Mouse (Mus musculus) heart, postnatal 0 days (tissue): Measurements from ENCODE around the gene Icos. TPM values are rescaled to one million over a fixed set of nuclear protein-coding genes. Genes with fewer than 3 reads are reported as not detected.

Experiments used
- ATAC-seq: fragments of 200-750 bp; cut with Nextera tagmentation; 2 replicates; pipeline ENCODE4 v1.8.0; 2017; ENCODE audit warnings: low read depth, moderate number of reproducible peaks, moderate library complexity; ENCODE audit not compliant: insufficient read depth
- DNase-seq: peaks from one replicate; pipeline ENCODE4 v3.0.0-alpha.2; 2016; ENCODE audit warnings: low spot score
- H3K27ac ChIP-seq: fragments of 300-500 bp; sonication (generic); 2 replicates; pipeline ENCODE4 v1.5.1; 2014; ENCODE audit warnings: low read depth, mild to moderate bottlenecking
- H3K27me3 ChIP-seq: fragments of 300-500 bp; sonication (generic); 2 replicates; pipeline ENCODE4 v1.6.1; 2014; ENCODE audit warnings: low read length, mixed read lengths; ENCODE audit not compliant: control insufficient read depth, insufficient read depth
- H3K36me3 ChIP-seq: fragments of 300-500 bp; sonication (generic); replicated peaks from 2 replicates; pipeline ENCODE4 v1.6.1; 2014; ENCODE audit warnings: low read length, mixed read lengths; ENCODE audit not compliant: control insufficient read depth, insufficient read depth
- H3K4me1 ChIP-seq: fragments of 300-500 bp; sonication (generic); 2 replicates; pipeline ENCODE4 v1.6.1; 2014; ENCODE audit warnings: antibody characterized with exemption; ENCODE audit not compliant: control insufficient read depth, insufficient read depth
- H3K4me2 ChIP-seq: fragments of 300-500 bp; sonication (generic); 2 replicates; pipeline ENCODE4 v1.6.1; 2014; ENCODE audit warnings: low read depth, mild to moderate bottlenecking, low read length, moderate library complexity
- H3K4me3 ChIP-seq: fragments of 300-500 bp; sonication (generic); 2 replicates; pipeline ENCODE4 v1.5.1; 2014; ENCODE audit warnings: low read depth, low read length
- H3K9ac ChIP-seq: fragments of 300-500 bp; sonication (generic); replicated peaks from 2 replicates; pipeline ENCODE4 v1.6.1; 2014; ENCODE audit warnings: low read depth, low read length, mixed read lengths
- H3K9me3 ChIP-seq: fragments of 300-500 bp; sonication (generic); replicated peaks from 2 replicates; pipeline ENCODE4 v1.6.1; 2016; ENCODE audit warnings: low read length; ENCODE audit not compliant: control insufficient read depth
- CTCF ChIP-seq: IDR thresholded peaks from 2 replicates; pipeline ENCODE4 v1.5.1; 2016; ENCODE audit warnings: antibody characterized with exemption, control low read depth, low read depth
- EP300 ChIP-seq: IDR thresholded peaks from 2 replicates; pipeline ENCODE4 v1.6.1; 2016; ENCODE audit warnings: antibody characterized with exemption, low read depth
- WGBS: fragments of 180-500 bp; shearing (Covaris S2); extraction: QIAGEN DNeasy Blood & Tissue Kit; methylation state at CpG from one replicate; pipeline ENCODE4 v1.1.7; 2014; 5-methylcytosine and 5-hydroxymethylcytosine counted together
- polyA plus RNA-seq: library from polyadenylated mRNA; unstranded; fragments of >200 nt; fragmentation: Nextera tagmentation; extraction: Ambion mirVana; gene quantifications from 2 replicates; pipeline ENCODE4 v1.2.1, GENCODE M21; 2015
- total RNA-seq: library from RNA; depleted of rRNA; stranded (reverse); fragments of >200 nt; gene quantifications from 2 replicates; pipeline ENCODE4 v1.2.3, GENCODE M21; 2014; ENCODE audit warnings: low replicate concordance

The Icos gene
- total and polyA plus RNA-seq, 2 experiments from 2014 or later = 0.19 to 0.38 TPM

GRCm38 (mm10) chr1:60938256-60938655 lies 39.5 kb upstream of the Icos start:
- Histone ChIP-seq H3K4me2 (no peak overlapping the region), H3K4me1 (peaks cover 6% of the 10 kb centered on the region; the same call in 1 of the 2 replicates), H3K9me3 (no peaks in the 10 kb centered on the region), H3K27ac (no peak overlapping the region), H3K36me3 (no peaks in the 10 kb centered on the region), H3K27me3 (no peaks in the 10 kb centered on the region), H3K9ac (no peak overlapping the region), H3K4me3 (no peak overlapping the region)
- WGBS = 64% methylated on average over 2 of the region's 2 CpGs
- no peak for DNase-seq
- TF ChIP-seq CTCF (no peak), EP300 (no peak)
- ATAC-seq = no peak

- TF ChIP-seq CTCF = no peak
- no peak for TF ChIP-seq EP300
- Histone ChIP-seq H3K36me3 (no peaks in the 10 kb centered on the region), H3K27ac (no peak overlapping the region), H3K4me1 (peaks cover 6% of the 10 kb centered on the region; the same call in 1 of the 2 replicates), H3K9ac (no peak overlapping the region), H3K27me3 (no peaks in the 10 kb centered on the region), H3K9me3 (no peaks in the 10 kb centered on the region), H3K4me2 (no peak overlapping the region), H3K4me3 (no peak overlapping the region)
- ATAC-seq (no peak), DNase-seq (no peak)
- 67% methylated on average over 5 of the region's 5 CpGs for WGBS
Measured at GRCm38 (mm10) chr1:60938974-60939373, 38.8 kb upstream of the Icos start.

GRCm38 (mm10) chr1:60940023-60940422 lies 37.7 kb upstream of the Icos start:
- DNase-seq = no peak
- no peak overlapping the region for H3K27ac ChIP-seq
- no peak overlapping the region for H3K4me3 ChIP-seq
- peaks cover 6% of the 10 kb centered on the region; the same call in 1 of the 2 replicates for H3K4me1 ChIP-seq
- no peak overlapping the region for H3K4me2 ChIP-seq
- TF ChIP-seq CTCF (no peak), EP300 (no peak)
- H3K9me3 ChIP-seq = no peaks in the 10 kb centered on the region
- no peak overlapping the region for H3K9ac ChIP-seq
- no peaks in the 10 kb centered on the region for H3K36me3 ChIP-seq
- 72% methylated on average over 3 of the region's 3 CpGs for WGBS
- H3K27me3 ChIP-seq = no peaks in the 10 kb centered on the region
- no peak for ATAC-seq

- DNase-seq (no peak), ATAC-seq (no peak)
- Histone ChIP-seq H3K4me1 (peaks cover 6% of the 10 kb centered on the region; the same call in 1 of the 2 replicates), H3K27ac (no peak overlapping the region), H3K27me3 (no peaks in the 10 kb centered on the region), H3K9me3 (no peaks in the 10 kb centered on the region), H3K9ac (no peak overlapping the region), H3K36me3 (no peaks in the 10 kb centered on the region), H3K4me3 (no peak overlapping the region), H3K4me2 (no peak overlapping the region)
- WGBS = 88% methylated on average over 1 of the region's 1 CpGs
- TF ChIP-seq EP300 (no peak), CTCF (no peak)
Measured at GRCm38 (mm10) chr1:60940620-60941019, 37.1 kb upstream of the Icos start.

- Histone ChIP-seq H3K9me3 (no peaks in the 10 kb centered on the region), H3K4me3 (no peak overlapping the region), H3K27me3 (no peaks in the 10 kb centered on the region), H3K36me3 (no peaks in the 10 kb centered on the region), H3K4me2 (no peak overlapping the region), H3K4me1 (0 out of 2 replicates have a peak, but pooled peaks cover 3% of the 10 kb centered on the region), H3K9ac (no peak overlapping the region), H3K27ac (no peak overlapping the region)
- whole genome bisulfite sequencing = 93% methylated on average over 5 of the region's 5 CpGs
- DNase-seq (no peak), ATAC-seq (no peak)
- TF ChIP-seq EP300 (no peak), CTCF (no peak)
Measured at GRCm38 (mm10) chr1:60941056-60942048, 36.4 kb upstream of the Icos start.
